Mouse (Mus musculus) forebrain, embryonic 13.5 days (tissue): ENCODE measurements at regions not wholly inside any gene's neighbourhood (a gene's known extent, or its start where the extent isn't known, plus 50 kb on each side); places are given as distances from the start of the nearest gene placed in this dataset.
A peak's percentile ranks its signal among the peaks of the same experiment; 100 is the strongest.

Experiments used
- ATAC-seq: fragments of 200-750 bp; cut with Nextera tagmentation; 2 replicates; pipeline ENCODE4 v1.8.0; 2017
- H3K27ac ChIP-seq: fragments of 300-500 bp; sonication (generic); 2 replicates; pipeline ENCODE4 v1.5.1; 2015; ENCODE audit warnings: inconsistent platforms, mild to moderate bottlenecking, moderate library complexity
- H3K27me3 ChIP-seq: fragments of 300-500 bp; sonication (generic); 2 replicates; pipeline ENCODE4 v1.6.1; 2015; ENCODE audit warnings: mild to moderate bottlenecking, inconsistent platforms
- H3K36me3 ChIP-seq: fragments of 300-500 bp; sonication (generic); 2 replicates; pipeline ENCODE4 v1.6.1; 2015; ENCODE audit warnings: mild to moderate bottlenecking, inconsistent platforms; ENCODE audit not compliant: poor library complexity, severe bottlenecking
- H3K4me1 ChIP-seq: fragments of 300-500 bp; sonication (generic); 2 replicates; pipeline ENCODE4 v1.6.1; 2015; ENCODE audit warnings: inconsistent platforms
- H3K4me2 ChIP-seq: fragments of 300-500 bp; sonication (generic); 2 replicates; pipeline ENCODE4 v1.6.1; 2015; ENCODE audit warnings: inconsistent platforms, mild to moderate bottlenecking, moderate library complexity
- H3K4me3 ChIP-seq: fragments of 300-500 bp; sonication (generic); 2 replicates; pipeline ENCODE4 v1.5.1; 2015; ENCODE audit warnings: mild to moderate bottlenecking, inconsistent platforms
- H3K9ac ChIP-seq: fragments of 300-500 bp; sonication (generic); 2 replicates; pipeline ENCODE4 v1.6.1; 2015; ENCODE audit warnings: mild to moderate bottlenecking, inconsistent platforms
- H3K9me3 ChIP-seq: fragments of 300-500 bp; sonication (generic); replicated peaks from 2 replicates; pipeline ENCODE4 v1.6.1; 2016; ENCODE audit warnings: inconsistent platforms
- WGBS: fragments of 180-500 bp; shearing (Covaris S2); methylation state at CpG from one replicate; pipeline ENCODE4 v1.1.7; 2015; 5-methylcytosine and 5-hydroxymethylcytosine counted together

DNA sequence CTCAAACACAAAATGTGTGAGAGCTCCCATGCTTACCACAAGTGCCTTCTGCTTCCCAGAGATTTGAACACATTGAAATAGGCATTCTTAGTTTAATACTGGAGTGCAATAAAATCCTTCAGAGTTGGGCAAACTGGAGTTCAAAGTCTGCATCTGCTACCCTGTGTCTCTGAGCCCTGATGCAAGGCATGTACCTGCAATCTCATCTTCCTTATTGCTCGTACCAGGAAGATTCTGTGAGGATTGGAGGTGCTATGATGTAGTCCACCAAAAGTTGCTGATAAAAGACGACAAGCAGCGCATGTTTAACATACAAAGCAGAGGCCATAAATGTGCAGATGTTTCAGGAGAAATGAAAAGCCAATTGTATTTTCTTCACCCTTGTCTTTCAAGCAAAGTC, 123.5 kb upstream of the Kitl start:
- no peak overlapping the region for H3K4me3 ChIP-seq
- H3K4me2 ChIP-seq: no peak overlapping the region
- H3K9me3 ChIP-seq: no peaks in the 10 kb centered on the region
- no peaks in the 10 kb centered on the region for H3K36me3 ChIP-seq
- H3K27me3 ChIP-seq: no peaks in the 10 kb centered on the region
- no peak for ATAC-seq
- no peak overlapping the region for H3K9ac ChIP-seq
- 93% methylated on average over 3 of the region's 3 CpGs for WGBS
- H3K27ac ChIP-seq: no peak overlapping the region
- no peaks in the 10 kb centered on the region for H3K4me1 ChIP-seq

DNA sequence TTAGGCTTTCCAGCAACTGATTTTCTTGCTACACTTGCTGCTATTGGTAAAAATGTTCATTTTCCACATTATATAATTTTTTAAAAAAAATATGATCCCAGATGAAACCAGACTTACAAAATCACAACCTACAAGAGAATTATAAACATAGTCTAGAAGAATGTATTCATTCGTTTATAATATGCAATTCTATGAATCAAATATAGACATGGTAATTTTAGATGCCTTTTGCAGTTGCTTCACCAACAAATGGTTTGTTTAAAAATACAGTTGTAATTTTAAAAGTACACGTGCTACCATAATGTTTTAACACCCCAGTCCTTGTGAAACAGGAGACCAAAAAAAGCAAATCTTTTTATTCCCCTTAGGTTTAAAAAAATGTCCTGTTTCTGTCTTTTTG, 122.4 kb upstream of the Csl start:
- Histone ChIP-seq H3K9me3 (no peaks in the 10 kb centered on the region), H3K4me1 (no peaks in the 10 kb centered on the region), H3K27ac (no peak overlapping the region), H3K9ac (no peak overlapping the region), H3K4me2 (no peak overlapping the region), H3K27me3 (no peaks in the 10 kb centered on the region), H3K4me3 (no peak overlapping the region), H3K36me3 (no peaks in the 10 kb centered on the region)
- ATAC-seq: no peak
- 88% methylated on average over 2 of the region's 2 CpGs for WGBS

DNA sequence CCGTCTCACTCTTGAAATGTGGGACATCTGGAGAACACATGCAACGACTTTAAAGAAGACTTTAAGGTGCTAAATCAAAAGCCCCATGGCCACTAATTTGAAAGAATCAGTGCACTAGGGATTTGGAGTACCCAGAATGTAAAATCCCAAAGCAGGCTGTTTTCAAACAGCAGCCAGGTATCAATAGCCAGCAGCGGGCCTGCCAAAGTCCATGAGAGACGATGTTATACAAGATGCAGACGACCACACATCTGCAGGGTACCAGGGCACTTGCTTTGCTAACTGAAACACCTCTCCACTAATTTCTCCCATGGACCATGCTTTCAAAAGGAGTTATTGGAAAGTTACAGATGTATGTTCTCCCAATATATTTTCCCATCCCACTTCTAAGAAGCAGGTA, 119.9 kb upstream of the Csl start:
- no peaks in the 10 kb centered on the region for H3K27me3 ChIP-seq
- H3K36me3 ChIP-seq: no peaks in the 10 kb centered on the region
- no peak overlapping the region for H3K4me3 ChIP-seq
- no peak for ATAC-seq
- WGBS: 88% methylated on average over 5 of the region's 5 CpGs
- H3K27ac ChIP-seq: no peak overlapping the region
- no peak overlapping the region for H3K4me2 ChIP-seq
- H3K4me1 ChIP-seq: no peaks in the 10 kb centered on the region
- H3K9me3 ChIP-seq: no peaks in the 10 kb centered on the region
- no peak overlapping the region for H3K9ac ChIP-seq

DNA sequence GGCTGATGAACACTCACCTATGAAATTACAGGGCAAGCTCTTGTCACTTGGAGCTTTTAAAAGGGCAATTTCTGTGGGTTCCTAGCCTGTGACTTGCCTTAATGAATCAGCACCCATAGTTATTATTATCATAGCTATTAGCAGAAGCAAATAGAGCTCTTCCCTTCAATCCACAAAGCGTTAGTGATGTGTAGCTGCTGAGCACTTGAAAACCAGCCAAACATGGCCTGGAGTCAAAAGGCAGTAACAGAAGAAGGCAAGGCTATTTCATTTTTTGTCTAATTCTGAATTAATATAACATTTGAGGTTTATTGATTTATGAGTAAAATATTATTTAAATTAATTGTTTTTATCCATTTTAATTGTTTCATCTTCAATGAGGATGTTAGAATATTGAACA, 105.3 kb upstream of the Csl start:
- Histone ChIP-seq H3K27ac (no peak overlapping the region), H3K4me2 (no peak overlapping the region), H3K27me3 (no peaks in the 10 kb centered on the region), H3K36me3 (no peaks in the 10 kb centered on the region), H3K9ac (no peak overlapping the region), H3K4me1 (0 out of 2 replicates have a peak, but pooled peaks cover 6% of the 10 kb centered on the region), H3K9me3 (no peaks in the 10 kb centered on the region), H3K4me3 (no peak overlapping the region)
- no peak for ATAC-seq
- WGBS: 82% methylated on average over 1 of the region's 1 CpGs

DNA sequence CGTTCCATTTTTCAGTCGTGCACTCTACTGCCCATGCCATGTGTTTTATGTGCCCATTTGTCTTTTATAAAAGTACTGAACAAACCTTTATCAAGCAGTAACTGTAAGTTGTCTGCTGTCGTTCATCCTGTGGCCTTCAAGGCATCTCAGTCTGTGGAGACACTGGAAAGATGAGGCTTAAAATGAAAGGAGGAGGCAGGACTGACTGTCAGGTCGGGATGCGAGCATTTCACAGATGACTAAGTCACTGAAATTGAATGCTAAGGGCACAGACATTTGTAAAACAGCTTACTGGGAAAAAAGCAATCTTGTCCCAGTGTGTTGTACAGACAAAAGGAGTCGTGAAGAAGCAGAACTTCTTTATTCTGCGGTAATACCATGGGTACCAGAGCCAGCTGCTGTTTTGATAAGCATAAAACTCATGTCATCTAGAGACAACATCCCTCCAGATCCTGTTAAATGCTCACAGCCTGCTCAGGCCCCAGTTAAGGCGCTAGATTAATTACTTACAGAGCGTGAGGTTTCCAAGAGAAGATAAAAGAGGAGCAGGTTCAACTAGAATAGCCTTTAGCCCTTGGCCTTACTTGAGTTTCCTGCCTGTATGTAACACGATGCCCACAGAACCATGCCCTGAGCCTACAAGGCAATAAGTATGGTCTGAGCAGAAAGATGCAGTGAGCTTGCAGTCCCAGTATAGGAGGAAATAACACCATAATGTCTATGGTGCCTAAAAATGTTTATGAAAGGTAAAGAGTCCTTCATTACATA, 101.0 kb upstream of the Csl start:
- Histone ChIP-seq H3K9ac (no peak overlapping the region), H3K4me3 (no peak overlapping the region), H3K27me3 (no peaks in the 10 kb centered on the region), H3K4me1 (0 out of 2 replicates have a peak, but pooled peaks cover 6% of the 10 kb centered on the region), H3K36me3 (no peaks in the 10 kb centered on the region), H3K9me3 (no peaks in the 10 kb centered on the region), H3K4me2 (no peak overlapping the region), H3K27ac (no peak overlapping the region)
- 49% methylated on average over 10 of the region's 10 CpGs for WGBS
- ATAC-seq: no peak

DNA sequence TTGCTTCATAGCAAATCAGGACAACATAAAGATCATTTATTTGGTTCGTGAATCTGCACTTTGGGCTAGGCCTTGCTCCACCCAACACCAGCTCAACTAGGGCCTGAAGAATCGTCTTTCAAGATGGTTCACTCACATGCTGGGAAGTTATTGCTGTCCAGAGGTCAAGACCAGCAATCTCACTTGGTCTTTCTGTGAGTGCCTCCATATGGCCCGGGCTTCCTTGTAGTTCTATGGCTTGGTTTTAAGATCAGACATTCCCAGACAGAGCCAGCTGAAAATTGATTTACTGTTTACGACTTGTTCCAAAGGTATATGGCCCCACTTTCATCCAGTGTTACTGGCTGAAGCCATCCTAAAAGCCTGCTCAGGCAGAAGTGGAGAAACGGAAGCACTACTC, 84.7 kb upstream of the Csl start:
- Histone ChIP-seq H3K4me1 (no peaks in the 10 kb centered on the region), H3K9me3 (no peaks in the 10 kb centered on the region), H3K27ac (no peak overlapping the region), H3K9ac (no peak overlapping the region), H3K36me3 (no peaks in the 10 kb centered on the region), H3K4me3 (no peak overlapping the region), H3K4me2 (no peak overlapping the region), H3K27me3 (no peaks in the 10 kb centered on the region)
- ATAC-seq: no peak
- 91% methylated on average over 5 of the region's 5 CpGs for WGBS

DNA sequence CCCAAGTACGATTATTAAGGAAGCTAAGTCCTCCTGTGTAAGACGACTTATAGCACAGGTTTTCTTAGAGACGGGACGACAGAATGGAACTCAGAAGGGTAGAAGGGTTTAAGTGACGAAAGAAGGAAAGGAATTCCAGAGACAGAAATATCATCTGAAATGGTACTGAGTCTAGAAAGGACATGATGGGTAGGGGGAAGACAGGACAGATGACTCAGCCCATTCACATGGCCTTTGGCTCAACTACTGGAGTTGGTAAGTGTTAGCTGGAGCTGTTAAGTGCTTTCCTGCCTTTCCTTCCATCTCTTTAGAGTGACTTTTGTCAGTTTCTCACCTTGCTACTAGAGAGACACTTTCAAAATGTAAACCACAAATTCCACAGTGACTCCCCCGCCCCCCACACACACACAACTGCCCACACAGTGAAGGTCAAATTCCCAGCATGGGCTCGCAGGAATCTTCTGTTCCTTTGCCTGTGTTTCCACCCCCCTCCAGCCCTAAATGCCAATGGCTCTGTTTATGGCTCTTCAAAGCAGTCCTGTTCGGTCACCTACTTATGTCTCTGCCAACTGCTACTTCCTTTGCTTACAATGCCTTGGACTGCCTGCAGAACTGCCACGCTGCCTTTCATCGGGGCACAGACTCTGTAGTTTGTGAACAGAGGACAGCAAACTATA, 81.8 kb upstream of the Csl start:
- no peak for ATAC-seq
- Histone ChIP-seq H3K4me2 (no peak overlapping the region), H3K9ac (no peak overlapping the region), H3K9me3 (no peaks in the 10 kb centered on the region), H3K36me3 (no peaks in the 10 kb centered on the region), H3K27me3 (no peaks in the 10 kb centered on the region), H3K4me1 (no peaks in the 10 kb centered on the region), H3K4me3 (no peak overlapping the region), H3K27ac (no peak overlapping the region)
- 80% methylated on average over 10 of the region's 10 CpGs for WGBS

DNA sequence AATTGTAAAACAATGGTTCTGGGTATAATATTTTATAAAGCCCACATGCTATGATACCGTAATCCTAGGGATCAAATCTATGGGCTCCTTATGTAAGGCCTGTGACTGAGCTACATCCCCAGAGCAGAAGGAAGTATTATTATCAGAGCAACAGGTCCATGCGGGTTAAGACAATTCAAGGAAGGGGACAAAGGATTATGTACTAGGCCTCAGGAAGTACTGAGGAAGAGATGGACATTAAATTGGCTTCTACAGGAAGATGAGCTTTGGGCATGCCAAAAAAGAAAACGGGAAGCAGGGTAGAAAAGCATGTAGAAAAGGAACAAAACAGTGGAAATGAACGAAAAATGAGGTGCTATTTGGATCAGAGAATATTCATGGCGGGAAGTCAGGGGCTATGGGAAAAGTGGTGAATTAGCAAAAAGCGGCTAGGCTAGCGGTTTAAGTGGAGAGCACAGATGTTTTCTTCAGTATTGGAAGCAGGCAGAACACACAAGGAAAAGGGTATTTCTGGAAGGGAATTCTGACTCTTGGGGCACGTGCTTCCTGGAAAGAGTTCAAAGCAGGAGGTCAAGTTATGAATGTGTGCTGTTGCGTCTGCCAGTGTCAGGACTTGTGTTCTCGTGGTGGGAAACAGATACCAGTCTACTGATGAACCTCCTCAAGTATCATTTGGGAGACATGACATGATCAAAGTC, 80.9 kb upstream of the Csl start:
- H3K27me3 ChIP-seq: no peaks in the 10 kb centered on the region
- 90% methylated on average over 10 of the region's 10 CpGs for WGBS
- H3K9ac ChIP-seq: no peak overlapping the region
- H3K4me1 ChIP-seq: no peaks in the 10 kb centered on the region
- no peaks in the 10 kb centered on the region for H3K9me3 ChIP-seq
- ATAC-seq: no peak
- no peaks in the 10 kb centered on the region for H3K36me3 ChIP-seq
- no peak overlapping the region for H3K4me3 ChIP-seq
- H3K27ac ChIP-seq: no peak overlapping the region
- H3K4me2 ChIP-seq: no peak overlapping the region

DNA sequence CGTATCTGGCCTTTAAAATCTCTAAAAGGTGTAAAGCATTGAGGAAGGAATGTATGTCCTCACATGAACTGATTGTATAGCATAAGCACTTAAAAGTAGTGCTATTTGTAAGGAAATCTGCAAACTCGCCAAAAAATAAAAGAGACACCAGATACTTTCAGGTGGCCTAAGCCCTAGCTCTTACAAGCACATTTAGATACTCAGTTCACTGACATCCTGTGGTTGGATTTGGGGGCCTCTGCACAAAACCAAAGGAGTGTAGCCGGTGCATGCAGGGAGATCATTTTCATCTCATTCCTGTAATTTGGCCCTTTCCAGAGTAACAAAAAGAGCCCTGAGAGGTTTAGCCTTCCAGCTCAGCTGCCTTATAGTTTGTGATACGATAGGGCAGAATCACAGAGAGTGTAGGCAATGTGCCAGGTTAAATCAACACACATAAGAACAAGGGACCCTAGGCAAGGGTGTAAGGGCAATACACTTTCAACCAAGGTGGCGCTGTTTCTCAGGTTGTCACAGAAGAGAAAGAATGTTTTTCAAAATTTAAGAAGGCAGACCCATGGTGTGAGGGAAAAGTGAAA, 77.5 kb upstream of the Csl start:
- H3K4me3 ChIP-seq: no peak overlapping the region
- no peaks in the 10 kb centered on the region for H3K4me1 ChIP-seq
- no peaks in the 10 kb centered on the region for H3K36me3 ChIP-seq
- 67% methylated on average over 5 of the region's 5 CpGs for WGBS
- H3K27me3 ChIP-seq: no peaks in the 10 kb centered on the region
- no peak overlapping the region for H3K27ac ChIP-seq
- no peak overlapping the region for H3K9ac ChIP-seq
- no peaks in the 10 kb centered on the region for H3K9me3 ChIP-seq
- H3K4me2 ChIP-seq: no peak overlapping the region
- no peak for ATAC-seq

DNA sequence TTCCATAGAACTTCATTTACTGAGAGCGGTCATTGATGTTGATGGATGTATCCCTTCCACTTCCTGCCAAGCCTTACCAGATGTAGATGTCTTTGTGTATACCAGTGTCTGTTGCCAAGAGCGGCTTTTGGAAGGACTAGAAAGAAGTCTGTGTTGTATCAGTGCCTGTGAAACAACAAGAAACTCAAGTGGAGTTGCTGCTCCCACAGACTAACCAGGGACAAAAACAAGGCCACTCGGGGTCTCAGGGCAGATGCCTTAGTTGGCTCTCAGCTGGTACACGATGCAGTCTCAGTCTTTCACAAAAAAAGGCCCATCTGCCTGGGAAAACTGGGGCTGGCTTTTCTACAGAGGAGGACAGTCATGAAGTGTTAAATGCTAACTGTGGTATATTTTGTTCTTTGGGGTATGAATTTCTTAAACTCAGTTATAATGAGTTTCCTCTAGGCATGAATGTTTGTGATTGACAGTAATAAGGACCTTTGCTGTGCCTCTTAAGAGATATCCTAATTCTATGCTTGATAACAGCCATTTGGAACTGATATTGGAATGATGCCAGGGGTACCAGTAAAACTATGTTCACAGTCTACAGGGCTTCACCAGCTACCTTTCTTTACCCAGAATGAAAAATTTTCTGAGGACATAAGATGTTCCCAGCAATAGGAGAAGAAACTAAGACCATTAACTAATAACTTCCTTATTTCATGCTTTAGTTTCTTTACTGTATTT, 75.6 kb upstream of the Csl start:
- peak; percentile 52; the same call in 1 of the 2 replicates for ATAC-seq
- Histone ChIP-seq H3K9ac (no peak overlapping the region), H3K27ac (no peak overlapping the region), H3K4me3 (no peak overlapping the region), H3K4me2 (no peak overlapping the region), H3K36me3 (no peaks in the 10 kb centered on the region), H3K4me1 (no peaks in the 10 kb centered on the region), H3K27me3 (no peaks in the 10 kb centered on the region), H3K9me3 (no peaks in the 10 kb centered on the region)
- WGBS: 80% methylated on average over 4 of the region's 4 CpGs

DNA sequence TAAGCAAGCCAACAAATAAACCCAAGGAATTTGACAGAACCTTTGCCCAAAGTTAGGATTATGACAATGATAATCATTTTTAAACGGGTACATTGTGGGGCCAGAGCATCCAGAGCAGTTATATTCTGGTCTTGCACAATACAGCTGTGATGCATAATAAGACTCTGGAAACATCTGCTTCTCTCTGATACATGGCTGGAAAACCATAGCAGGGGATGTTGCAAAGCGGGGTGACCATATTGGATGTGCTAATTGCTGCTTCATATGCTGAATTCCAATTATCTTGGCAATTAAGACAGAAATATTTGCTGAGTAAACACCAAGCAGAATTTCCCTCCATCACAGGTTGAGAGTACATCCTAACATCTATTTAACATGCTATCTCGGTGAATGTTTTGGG, 70.5 kb upstream of the Csl start:
- ATAC-seq: peak; percentile 68
- H3K27me3 ChIP-seq: no peaks in the 10 kb centered on the region
- 81% methylated on average over 3 of the region's 3 CpGs for WGBS
- no peaks in the 10 kb centered on the region for H3K9me3 ChIP-seq
- no peak overlapping the region for H3K27ac ChIP-seq
- no peaks in the 10 kb centered on the region for H3K36me3 ChIP-seq
- H3K4me3 ChIP-seq: no peak overlapping the region
- no peak overlapping the region for H3K9ac ChIP-seq
- H3K4me2 ChIP-seq: no peak overlapping the region
- no peaks in the 10 kb centered on the region for H3K4me1 ChIP-seq

DNA sequence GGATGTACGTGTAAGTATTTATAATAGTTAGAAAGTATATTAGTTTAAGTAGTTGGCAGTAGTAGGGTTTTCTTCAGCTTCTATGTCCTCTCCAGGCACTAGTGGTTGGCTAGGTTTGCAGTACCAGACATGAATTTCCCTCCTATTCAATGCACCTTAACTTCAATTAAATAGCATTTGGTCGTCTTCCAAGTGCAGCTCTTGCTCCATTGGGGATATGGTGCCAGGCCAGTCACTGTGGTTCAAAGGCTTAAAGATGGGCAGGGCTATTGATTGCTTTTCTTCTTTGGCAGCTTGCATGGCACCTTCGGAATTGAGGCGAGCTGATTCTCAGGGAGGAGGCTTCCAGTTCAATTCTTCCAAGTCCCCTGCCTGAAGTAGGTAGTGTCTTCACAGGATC, 68.0 kb upstream of the Csl start:
- ATAC-seq: no peak
- H3K9ac ChIP-seq: no peak overlapping the region

More for the DNA sequence above, 68.0 kb upstream of the Csl start:
- no peaks in the 10 kb centered on the region for H3K27me3 ChIP-seq
- no peaks in the 10 kb centered on the region for H3K9me3 ChIP-seq
- H3K4me1 ChIP-seq: no peaks in the 10 kb centered on the region
- H3K36me3 ChIP-seq: no peaks in the 10 kb centered on the region
- no peak overlapping the region for H3K4me2 ChIP-seq
- WGBS: 82% methylated on average over 4 of the region's 4 CpGs
- no peak overlapping the region for H3K27ac ChIP-seq
- no peak overlapping the region for H3K4me3 ChIP-seq
